ENCODE assay signal across 8 mouse cellular contexts in genomic region chr1:155098486-155099279, GRCm38 (mm10). TPM values are rescaled to one million over a fixed set of nuclear protein-coding genes. Genes with fewer than 3 reads are reported as not detected.
A peak's percentile ranks its signal among the peaks of the same experiment; 100 is the strongest.
DNase-seq lines count a peak whose midpoint lies in the region; ATAC-seq and TF ChIP-seq lines count a peak whose summit lies in the region.

No protein-coding gene starts in this region.

- peak overlapping the region; percentile 57 for H3K27ac ChIP-seq in cortical plate, adult 2 months (ENCODE audit: insufficient read depth, low read length)
- peak overlapping the region; percentile 95 for H3K27ac ChIP-seq in heart, adult 2 months
- peak overlapping the region; percentile 94 for H3K27ac ChIP-seq in liver, embryonic 13.5 days
- peak overlapping the region; percentile 64 for H3K27ac ChIP-seq in neural tube, embryonic 11.5 days (ENCODE audit: low read depth, low read length)

- TF ChIP-seq EP300 in heart, adult 2 months (IDR thresholded peaks at IDR 0.05; ENCODE audit: insufficient read depth, low read depth, low read length) = no peak

- ATAC-seq in liver, embryonic 13.5 days (ENCODE audit: low read depth) = peak; percentile 57
- peak; percentile 59 for ATAC-seq in neural tube, embryonic 11.5 days (ENCODE audit: insufficient read depth, low FRiP score, low TSS enrichment)

- no peak for TF ChIP-seq POLR2A in cortical plate, adult 2 months (IDR thresholded peaks at IDR 0.05; ENCODE audit: extremely low read depth, insufficient read depth, low read length)
- no peak for TF ChIP-seq POLR2A in heart, adult 2 months (IDR thresholded peaks at IDR 0.05; ENCODE audit: insufficient read depth, low read depth, low read length)

- TF ChIP-seq CTCF in cortical plate, adult 2 months (IDR thresholded peaks at IDR 0.05; ENCODE audit: extremely low read depth, insufficient read depth, low read length) = no peak
- TF ChIP-seq CTCF in heart, adult 2 months (IDR thresholded peaks at IDR 0.05) = no peak

- peaks cover 16% of the 10 kb centered on the region for H3K36me3 ChIP-seq in heart, adult 2 months (ENCODE audit: control insufficient read depth, insufficient read depth, low read length)
- no peaks in the 10 kb centered on the region for H3K36me3 ChIP-seq in liver, embryonic 13.5 days
- no peaks in the 10 kb centered on the region for H3K36me3 ChIP-seq in neural tube, embryonic 11.5 days (ENCODE audit: control insufficient read depth, insufficient read depth, low read length)

- intact Hi-C loops in heart, adult 2 months (cut with DNase I) = loop anchor here (1.0 to 5.0 kb wide), 4 partner anchors 40 to 119 kb away; no protein-coding TSS in a partner anchor

- peak overlapping the region; percentile 93 for H3K9ac ChIP-seq in heart, adult 2 months (ENCODE audit: low read depth, low read length)
- H3K9ac ChIP-seq in liver, embryonic 13.5 days = peak overlapping the region; percentile 99
- peak overlapping the region; percentile 99 for H3K9ac ChIP-seq in neural tube, embryonic 11.5 days (ENCODE audit: low read length)

- H3K79me2 ChIP-seq in heart, adult 2 months (replicated peaks; ENCODE audit: control insufficient read depth, insufficient read depth, low read length) = peaks cover 5% of the 10 kb centered on the region; the same call in 1 of the 2 replicates

- peaks cover 1% of the 10 kb centered on the region; the same call in 1 of the 2 replicates for H3K4me1 ChIP-seq in cortical plate, adult 2 months (ENCODE audit: control insufficient read depth, insufficient read depth, low read length)
- peaks cover 5% of the 10 kb centered on the region for H3K4me1 ChIP-seq in heart, adult 2 months (ENCODE audit: control insufficient read depth, insufficient read depth, low read length)
- H3K4me1 ChIP-seq in liver, embryonic 13.5 days (replicated peaks) = peaks cover 27% of the 10 kb centered on the region
- H3K4me1 ChIP-seq in neural tube, embryonic 11.5 days (ENCODE audit: control insufficient read depth, insufficient read depth, low read length) = peaks cover 7% of the 10 kb centered on the region

- H3K27me3 ChIP-seq in heart, adult 2 months (ENCODE audit: control insufficient read depth, insufficient read depth, low read length) = no peaks in the 10 kb centered on the region
- no peaks in the 10 kb centered on the region for H3K27me3 ChIP-seq in liver, embryonic 13.5 days
- H3K27me3 ChIP-seq in neural tube, embryonic 11.5 days (ENCODE audit: control insufficient read depth, insufficient read depth, low read length) = no peaks in the 10 kb centered on the region

- no peaks in the 10 kb centered on the region for H3K9me3 ChIP-seq in liver, embryonic 13.5 days (replicated peaks)
- no peaks in the 10 kb centered on the region for H3K9me3 ChIP-seq in neural tube, embryonic 11.5 days (ENCODE audit: control insufficient read depth, low read length)

- peak overlapping the region; percentile 78 for H3K4me2 ChIP-seq in liver, embryonic 13.5 days
- H3K4me2 ChIP-seq in neural tube, embryonic 11.5 days (ENCODE audit: low read depth) = peak overlapping the region; percentile 84

- under 1% methylated on average over 92 of the region's 93 CpGs for WGBS in heart, adult 2 months
- whole genome bisulfite sequencing in liver, embryonic 13.5 days (ENCODE audit: insufficient replicate concordance) = under 1% methylated on average over 89 of the region's 93 CpGs
- under 1% methylated on average over 78 of the region's 93 CpGs for WGBS in neural tube, embryonic 11.5 days

- peak overlapping the region; percentile 67 for H3K4me3 ChIP-seq in cortical plate, adult 2 months (ENCODE audit: insufficient read depth, low read length)
- peak overlapping the region; percentile 68 for H3K4me3 ChIP-seq in heart, adult 2 months
- H3K4me3 ChIP-seq in liver, embryonic 13.5 days (replicated peaks) = peak overlapping the region; percentile 99
- peak overlapping the region; percentile 98 for H3K4me3 ChIP-seq in neural tube, embryonic 11.5 days (ENCODE audit: low read depth, low read length)

- DNase-seq in ovary, postnatal 36 days (ENCODE audit: low spot score) = peak; percentile 65
- DNase-seq in ovary, postnatal 10 days (ENCODE audit: low spot score) = no peak
- peak; percentile 83 to 85 for DNase-seq in heart, adult 2 months
- DNase-seq in kidney, adult 18-20 months = peak; percentile 70
- peak; percentile 49 for DNase-seq in liver, embryonic 13.5 days
- DNase-seq in neural tube, embryonic 11.5 days (ENCODE audit: low spot score) = peak; percentile 65
- DNase-seq in testis, postnatal 10 days (ENCODE audit: low spot score) = peak; percentile 73

RNA-seq across cellular contexts. Expression of gene Ier5, which starts 0.8 kb away (rescaled TPM):
- polyA plus RNA-seq in cortical plate, adult 2 months (2012; rRNA removed) = 53.3 and 53.6 TPM in 2 replicates
- 10 to 100 TPM; 12.5 to 16.8 TPM for total RNA-seq in heart, adult 2 months (2021)
- 9.8 and 13.5 TPM in 2 replicates for polyA plus RNA-seq in heart, adult 2 months (2012; rRNA removed)
- 1.6 and 1.9 TPM in 2 replicates for polyA plus RNA-seq in liver, embryonic 13.5 days (2015; fragmentation: Nextera tagmentation; extraction: Ambion mirVana)
- polyA plus RNA-seq in neural tube, embryonic 11.5 days (2014; fragmentation: Nextera tagmentation; extraction: Ambion mirVana) = 17.3 and 19.3 TPM in 2 replicates

RNA-seq across cellular contexts. Expression of gene Mr1, which starts 47.9 kb away (rescaled TPM):
- 4.8 and 5.2 TPM in 2 replicates for polyA plus RNA-seq in cortical plate, adult 2 months (2012; rRNA removed)
- 1 to 10 TPM; 6.5 to 6.7 TPM for total RNA-seq in heart, adult 2 months (2021)
- 6.1 and 11.9 TPM in 2 replicates for polyA plus RNA-seq in heart, adult 2 months (2012; rRNA removed)
- 0.37 and 0.56 TPM in 2 replicates for polyA plus RNA-seq in liver, embryonic 13.5 days (2015; fragmentation: Nextera tagmentation; extraction: Ambion mirVana)
- 0.37 and 1.2 TPM in 2 replicates for polyA plus RNA-seq in neural tube, embryonic 11.5 days (2014; fragmentation: Nextera tagmentation; extraction: Ambion mirVana)

RNA-seq across cellular contexts. Expression of gene Stx6, which starts 59.8 kb away (rescaled TPM):
- 108 and 113 TPM in 2 replicates for polyA plus RNA-seq in cortical plate, adult 2 months (2012; rRNA removed)
- total RNA-seq in heart, adult 2 months (2021) = 10 to 100 TPM; 22.2 to 23.0 TPM
- 18.0 and 19.0 TPM in 2 replicates for polyA plus RNA-seq in heart, adult 2 months (2012; rRNA removed)
- 10.8 and 12.5 TPM in 2 replicates for polyA plus RNA-seq in liver, embryonic 13.5 days (2015; fragmentation: Nextera tagmentation; extraction: Ambion mirVana)
- polyA plus RNA-seq in neural tube, embryonic 11.5 days (2014; fragmentation: Nextera tagmentation; extraction: Ambion mirVana) = 111 TPM in 2 replicates
